Mouse (Mus musculus): ENCODE results near the gene Snapc4.

- TF ChIP-seq POLR2A (IDR thresholded peaks at IDR 0.05; ENCODE audit: low read depth, low read length) (no peak), CTCF (conservative IDR thresholded peaks at IDR 0.05; ENCODE audit: insufficient read depth, insufficient read length, low read depth, low read length) (no peak)
Observed at GRCm38 (mm10) chr2:26400296-26400695, 19.8 kb upstream of the Snapc4 start.
